Mouse (Mus musculus): ENCODE results near the gene Zfp968.
"Not testable (repeated sequence)": the region's sequence is repeated elsewhere in the genome, so short reads cannot be mapped to it uniquely, and the experiment has no call there.

Gene Zfp968

GRCm38 (mm10) chr2:175372136-175372535, at the start of gene Zfp968:
Gene Zfp968 (plus strand): TSS chr2:175372436.
- not testable (repeated sequence) for DNase-seq

- DNase-seq: not testable (repeated sequence)
Measured at GRCm38 (mm10) chr2:175338097-175338496, 34.1 kb upstream of the Zfp968 start, which contains the start of gene Gm4631. Gene Gm4631 (minus strand): TSS chr2:175338197.
